ENCODE assay signal across 14 mouse cellular contexts in genomic region chr12:108622406-108622805, GRCm38 (mm10).
"Had no signal": no experiment of that assay in that cellular context is flagged by ENCODE, and none has a peak within 500 bp of the region (broad histone marks: within the 10 kb centered on the region; RNA-seq: fewer than 3 reads in every experiment).

No protein-coding gene starts in this region.

- H3K4me2 ChIP-seq: limb, embryonic 13.5 days; neural tube, embryonic 13.5 days had no signal

- H3K9me3 ChIP-seq: limb, embryonic 13.5 days; midbrain, embryonic 10.5 days; neural tube, embryonic 13.5 days had no signal

- H3K27ac ChIP-seq: limb, embryonic 13.5 days; liver, embryonic 14.5 days; midbrain, embryonic 10.5 days; neural tube, embryonic 13.5 days had no signal

- H3K27me3 ChIP-seq: limb, embryonic 13.5 days; neural tube, embryonic 13.5 days had no signal

- DNase-seq: kidney, adult 11 months; kidney, postnatal 10 days; kidney, postnatal 4 days; layer of hippocampus, postnatal 36 days; left cerebral cortex, postnatal 4 days; lung, adult 18-20 months; midbrain, embryonic 14.5 days; right cerebral cortex, postnatal 14 days; thymus, adult 18-20 months; thymus, postnatal 36 days had no signal

- H3K9ac ChIP-seq: limb, embryonic 13.5 days; liver, embryonic 14.5 days; neural tube, embryonic 13.5 days had no signal

- H3K4me3 ChIP-seq: limb, embryonic 13.5 days; midbrain, embryonic 10.5 days; neural tube, embryonic 13.5 days had no signal
